Mouse (Mus musculus) E14TG2a.4 (cell line): ENCODE results near the gene Vmn1r86.

Source experiments
- CTCF ChIP-seq: conservative IDR thresholded peaks from 2 replicates; pipeline ENCODE4 v1.5.1; 2014; ENCODE audit warnings: low read length
- NANOG ChIP-seq: IDR thresholded peaks from 2 replicates; pipeline ENCODE4 v1.6.1; 2014; ENCODE audit warnings: borderline replicate concordance, low read length, mixed read lengths
- POU5F1 ChIP-seq: IDR thresholded peaks from 2 replicates; pipeline ENCODE4 v1.6.1; 2014; ENCODE audit warnings: low read length, borderline replicate concordance

GRCm38 (mm10) chr7:13140057-13140456 is 20.3 kb upstream of the Vmn1r86 start, which contains the start of gene Vmn1r87:
- no peak for TF ChIP-seq CTCF
- no peak for TF ChIP-seq NANOG
- no peak for TF ChIP-seq POU5F1
